Mouse (Mus musculus) cortical plate, adult 2 months (tissue): ENCODE measurements around the gene Ank3.

Experiments used
- CTCF ChIP-seq: fragments of 200-500 bp; IDR thresholded peaks from 2 replicates; pipeline ENCODE4 v1.5.1; 2011; ENCODE audit warnings: mild to moderate bottlenecking, control low read depth, low read length; ENCODE audit not compliant: insufficient read depth; ENCODE audit errors: extremely low read depth
- POLR2A ChIP-seq: fragments of 200-500 bp; IDR thresholded peaks from 2 replicates; pipeline ENCODE4 v1.6.1; 2011; ENCODE audit warnings: mild to moderate bottlenecking, low read length, control low read depth; ENCODE audit not compliant: insufficient read depth; ENCODE audit errors: extremely low read depth

DNA sequence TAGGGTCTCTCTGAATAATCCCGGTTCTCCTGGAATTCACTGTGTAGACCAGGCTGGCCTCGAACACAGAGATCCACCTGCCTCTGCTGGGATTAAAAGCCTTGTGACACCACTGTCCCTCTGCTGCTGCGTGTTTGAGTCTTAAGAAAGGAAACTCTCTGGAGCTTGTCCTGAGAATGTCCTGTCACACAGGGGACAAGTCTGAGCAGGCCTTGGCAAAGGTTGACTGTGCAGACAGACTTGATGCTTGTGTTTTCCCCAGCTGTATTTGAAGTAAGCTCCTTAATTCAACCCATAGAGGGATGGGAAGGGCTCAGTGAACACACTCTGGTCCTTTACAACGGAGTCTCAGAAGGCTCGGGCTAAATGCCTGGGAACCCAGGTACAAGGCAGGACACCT is 474.3 kb downstream of the Ank3 start:
- no peak for TF ChIP-seq POLR2A
- TF ChIP-seq CTCF: no peak
